Mouse (Mus musculus) myocyte (in vitro differentiated cells): ENCODE measurements at regions not wholly inside any gene's neighbourhood (a gene's known extent, or its start where the extent isn't known, plus 50 kb on each side); places are given as distances from the start of the nearest gene placed in this dataset.

ENCODE experiments used
- H3K27me3 ChIP-seq: one replicate; pipeline ENCODE4 v1.6.1; 2011; ENCODE audit not compliant: control insufficient read depth, insufficient read depth, insufficient read length
- H3K36me3 ChIP-seq: one replicate; pipeline ENCODE4 v1.6.1; 2011; ENCODE audit not compliant: control insufficient read depth, insufficient read depth
- H3K4me2 ChIP-seq: one replicate; pipeline ENCODE4 v1.6.1; 2011; ENCODE audit warnings: low read depth, control low read depth
- H3K4me3 ChIP-seq: one replicate; pipeline ENCODE4 v1.5.1; 2011; ENCODE audit warnings: mild to moderate bottlenecking, control low read depth, moderate library complexity
- H3K79me2 ChIP-seq: one replicate; pipeline ENCODE4 v1.6.1; 2011; ENCODE audit not compliant: control insufficient read depth, insufficient read depth
- H3ac ChIP-seq: one replicate; pipeline ENCODE4 v1.6.1; 2011; ENCODE audit not compliant: control insufficient read depth, insufficient read length
- CEBPB ChIP-seq: IDR thresholded peaks from 2 replicates; pipeline ENCODE4 v1.6.1; 2011; ENCODE audit warnings: mild to moderate bottlenecking, moderate library complexity; ENCODE audit not compliant: poor library complexity, insufficient read depth, severe bottlenecking
- E2F4 ChIP-seq: IDR thresholded peaks from one replicate; pipeline ENCODE4 v1.6.1; 2011; ENCODE audit warnings: mild to moderate bottlenecking, control low read depth, moderate library complexity; ENCODE audit not compliant: insufficient read depth
- MAX ChIP-seq: IDR thresholded peaks from one replicate; pipeline ENCODE4 v1.6.1; 2011; ENCODE audit warnings: low read depth, mild to moderate bottlenecking, control low read depth
- MYOD1 ChIP-seq, 3 experiments: IDR thresholded peaks; one replicate each; pipeline ENCODE4 v1.6.1; 2011; ENCODE audit warnings: control low read depth in 2 of 3, low read depth in 2 of 3, mild to moderate bottlenecking in 2 of 3, moderate library complexity in 1 of 3; ENCODE audit not compliant: insufficient read length in 2 of 3, control insufficient read depth in 1 of 3
- MYOG ChIP-seq, 3 experiments: IDR thresholded peaks; one replicate each; pipeline ENCODE4 v1.6.1; 2011; ENCODE audit warnings: control low read depth in 2 of 3, low read depth in 2 of 3, mild to moderate bottlenecking in 2 of 3; ENCODE audit not compliant: insufficient read length in 2 of 3, control insufficient read depth in 1 of 3, insufficient read depth in 1 of 3
- POLR2A ChIP-seq: IDR thresholded peaks from one replicate; pipeline ENCODE4 v1.6.1; 2011; ENCODE audit warnings: low read depth, mild to moderate bottlenecking, control low read depth, moderate library complexity; ENCODE audit not compliant: insufficient read length
- POLR2AphosphoS2 ChIP-seq: IDR thresholded peaks from one replicate; pipeline ENCODE4 v1.6.1; 2011; ENCODE audit warnings: low read depth, control low read depth; ENCODE audit not compliant: insufficient read length
- REST ChIP-seq: IDR thresholded peaks from one replicate; pipeline ENCODE4 v1.6.1; 2011; ENCODE audit warnings: mild to moderate bottlenecking, control low read depth, moderate library complexity; ENCODE audit not compliant: insufficient read depth, insufficient read length
- SRF ChIP-seq: IDR thresholded peaks from one replicate; pipeline ENCODE4 v1.6.1; 2011; ENCODE audit warnings: low read depth; ENCODE audit not compliant: control insufficient read depth, insufficient read length
- TCF12 ChIP-seq: IDR thresholded peaks from one replicate; pipeline ENCODE4 v1.6.1; 2011; ENCODE audit warnings: mild to moderate bottlenecking, control low read depth; ENCODE audit not compliant: poor library complexity, insufficient read depth, severe bottlenecking
- TCF3 ChIP-seq: IDR thresholded peaks from one replicate; pipeline ENCODE4 v1.6.1; 2011; ENCODE audit warnings: low read depth, control low read depth; ENCODE audit not compliant: insufficient read length
- USF1 ChIP-seq: IDR thresholded peaks from one replicate; pipeline ENCODE4 v1.6.1; 2011; ENCODE audit warnings: low read depth, mild to moderate bottlenecking, control low read depth, moderate library complexity

DNA sequence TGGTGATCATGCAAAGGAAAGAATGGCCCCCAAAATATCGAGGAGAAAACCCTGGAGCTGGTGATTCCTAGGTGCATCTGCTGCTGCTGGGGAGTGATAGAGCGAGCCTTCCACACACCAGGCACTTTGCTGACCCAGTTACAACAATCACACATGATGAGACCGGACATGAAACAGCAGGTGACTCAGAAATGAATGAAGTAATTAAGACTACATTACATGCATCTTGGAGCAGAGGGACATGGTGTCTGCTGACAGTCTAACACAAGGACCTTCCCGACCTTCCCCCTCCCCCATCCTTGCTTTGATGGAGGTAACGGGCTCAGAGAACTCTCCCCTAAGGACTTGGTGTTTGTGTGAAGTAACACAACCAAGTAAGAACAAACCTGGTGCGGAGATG, 258.3 kb downstream of the Cdh26 start:
- no peak overlapping the region for H3K4me2 ChIP-seq
- TF ChIP-seq POLR2AphosphoS2: no peak
- TF ChIP-seq TCF3: no peak
- no peak for TF ChIP-seq SRF
- no peak for TF ChIP-seq POLR2A
- no peak for TF ChIP-seq USF1
- no peak for TF ChIP-seq REST
- no peak for TF ChIP-seq MYOD1 (IDR thresholded peaks at IDR 0.05; ENCODE audit: control insufficient read depth in 1 of 3, insufficient read length in 2 of 3, low read depth in 2 of 3)
- no peak for TF ChIP-seq TCF12
- TF ChIP-seq E2F4: no peak
- H3K36me3 ChIP-seq: no peaks in the 10 kb centered on the region
- H3ac ChIP-seq: no peak overlapping the region
- no peak overlapping the region for H3K4me3 ChIP-seq
- H3K79me2 ChIP-seq: no peaks in the 10 kb centered on the region
- H3K27me3 ChIP-seq: no peaks in the 10 kb centered on the region

GRCm38 (mm10) chr2:178691190-178691864, 261.0 kb downstream of the Cdh26 start:
- Histone ChIP-seq H3K4me2 (no peak overlapping the region), H3K36me3 (no peaks in the 10 kb centered on the region), H3ac (no peak overlapping the region), H3K27me3 (no peaks in the 10 kb centered on the region), H3K79me2 (no peaks in the 10 kb centered on the region), H3K4me3 (no peak overlapping the region)
- no peak for TF ChIP-seq CEBPB
- no peak for TF ChIP-seq MAX
- no peak for TF ChIP-seq USF1
- TF ChIP-seq POLR2A: no peak
- no peak for TF ChIP-seq E2F4
- no peak for TF ChIP-seq REST
- TF ChIP-seq MYOD1 (IDR thresholded peaks at IDR 0.05; ENCODE audit: control insufficient read depth in 1 of 3, insufficient read length in 2 of 3, low read depth in 2 of 3): no peak
- TF ChIP-seq MYOG (IDR thresholded peaks at IDR 0.05; ENCODE audit: control insufficient read depth in 1 of 3, insufficient read depth in 1 of 3, insufficient read length in 2 of 3, low read depth in 2 of 3): no peak
- TF ChIP-seq SRF: no peak
- no peak for TF ChIP-seq TCF12

DNA sequence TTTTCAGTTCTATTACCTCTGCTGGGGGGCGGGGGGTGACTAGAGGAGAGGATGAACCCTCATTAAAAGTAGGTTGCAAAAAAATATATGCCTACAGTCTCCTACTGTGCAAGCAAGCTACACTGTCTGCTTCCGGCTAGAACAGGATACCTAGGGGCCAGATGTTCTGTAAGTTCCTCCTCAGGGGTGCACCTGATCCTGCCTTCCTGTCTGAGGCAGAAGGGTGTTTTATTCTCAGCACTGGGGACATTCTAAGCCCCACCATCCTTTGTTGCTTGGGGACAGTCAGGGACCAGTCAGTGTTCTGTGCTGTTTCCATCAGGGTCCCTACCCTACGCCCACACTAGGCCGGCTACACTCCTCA, 261.5 kb downstream of the Cdh26 start:
- Histone ChIP-seq H3K4me2 (no peak overlapping the region), H3K36me3 (no peaks in the 10 kb centered on the region), H3K79me2 (no peaks in the 10 kb centered on the region), H3ac (no peak overlapping the region), H3K27me3 (no peaks in the 10 kb centered on the region), H3K4me3 (no peak overlapping the region)
- no peak for TF ChIP-seq TCF3
- no peak for TF ChIP-seq POLR2AphosphoS2
- no peak for TF ChIP-seq USF1
- no peak for TF ChIP-seq MYOG (IDR thresholded peaks at IDR 0.05; ENCODE audit: control insufficient read depth in 1 of 3, insufficient read depth in 1 of 3, insufficient read length in 2 of 3, low read depth in 2 of 3)
- TF ChIP-seq E2F4: no peak
- TF ChIP-seq REST: no peak
- TF ChIP-seq MAX: no peak
- TF ChIP-seq MYOD1 (IDR thresholded peaks at IDR 0.05; ENCODE audit: control insufficient read depth in 1 of 3, insufficient read length in 2 of 3, low read depth in 2 of 3): no peak
- no peak for TF ChIP-seq TCF12
- no peak for TF ChIP-seq SRF
- TF ChIP-seq POLR2A: no peak
- no peak for TF ChIP-seq CEBPB

DNA sequence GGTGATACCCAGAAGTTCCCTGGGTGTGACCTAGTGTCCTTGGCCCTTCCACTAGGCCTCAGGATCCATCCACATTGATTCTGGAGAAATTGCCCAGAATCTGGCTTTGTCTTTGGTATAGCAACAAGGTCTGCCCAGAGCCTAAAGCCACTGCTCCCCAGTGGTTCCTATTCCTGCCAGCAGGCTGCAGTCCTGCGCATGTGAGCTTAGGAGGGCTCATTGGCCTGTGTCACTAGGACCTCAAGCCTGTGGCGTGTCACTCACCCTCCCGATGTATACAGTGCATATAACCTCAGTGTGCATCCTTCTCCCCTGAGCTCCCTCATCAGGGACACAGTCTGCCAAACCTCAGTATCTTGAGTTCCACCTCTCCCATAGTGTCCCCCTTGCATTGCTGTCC, 261.9 kb downstream of the Cdh26 start:
- Histone ChIP-seq H3K79me2 (no peaks in the 10 kb centered on the region), H3K4me2 (no peak overlapping the region), H3K36me3 (no peaks in the 10 kb centered on the region), H3K4me3 (no peak overlapping the region), H3K27me3 (no peaks in the 10 kb centered on the region), H3ac (no peak overlapping the region)
- no peak for TF ChIP-seq MYOD1 (IDR thresholded peaks at IDR 0.05; ENCODE audit: control insufficient read depth in 1 of 3, insufficient read length in 2 of 3, low read depth in 2 of 3)
- no peak for TF ChIP-seq TCF3
- TF ChIP-seq MAX: no peak
- TF ChIP-seq POLR2AphosphoS2: no peak

GRCm38 (mm10) chr2:178698648-178699047, 268.3 kb downstream of the Cdh26 start:
- H3K4me3 ChIP-seq: no peak overlapping the region
- no peaks in the 10 kb centered on the region for H3K79me2 ChIP-seq
- H3K4me2 ChIP-seq: no peak overlapping the region
- no peak overlapping the region for H3ac ChIP-seq
- no peaks in the 10 kb centered on the region for H3K27me3 ChIP-seq
- no peaks in the 10 kb centered on the region for H3K36me3 ChIP-seq
- TF ChIP-seq TCF12 (no peak), CEBPB (no peak), POLR2A (no peak), POLR2AphosphoS2 (no peak), TCF3 (no peak), SRF (no peak), REST (no peak), MYOD1 (IDR thresholded peaks at IDR 0.05; ENCODE audit: control insufficient read depth in 1 of 3, insufficient read length in 2 of 3, low read depth in 2 of 3) (no peak), USF1 (no peak), MAX (no peak), MYOG (IDR thresholded peaks at IDR 0.05; ENCODE audit: control insufficient read depth in 1 of 3, insufficient read depth in 1 of 3, insufficient read length in 2 of 3, low read depth in 2 of 3) (no peak), E2F4 (no peak)
